Mouse (Mus musculus) liver, embryonic 14.5 days (tissue): ENCODE measurements around the gene Ube2f. TPM values are rescaled to one million over a fixed set of nuclear protein-coding genes. Genes with fewer than 3 reads are reported as not detected.

Experiments used
- ATAC-seq: fragments of 200-750 bp; cut with Nextera tagmentation; 2 replicates; pipeline ENCODE4 v1.8.0; 2017; ENCODE audit warnings: moderate number of reproducible peaks, mild to moderate bottlenecking, moderate library complexity; ENCODE audit not compliant: insufficient read depth
- DNase-seq, 3 experiments: peaks; one replicate each; pipeline ENCODE4 v3.0.0-alpha.2; 2012 to 2013; ENCODE audit warnings: low read depth in 3 of 3, low spot score in 3 of 3
- H3K27ac ChIP-seq: fragments of 300-500 bp; sonication (generic); 2 replicates; pipeline ENCODE4 v1.5.1; 2014; ENCODE audit warnings: moderate library complexity, mild to moderate bottlenecking, control low read depth, inconsistent platforms
- H3K27me3 ChIP-seq: fragments of 300-500 bp; sonication (generic); 2 replicates; pipeline ENCODE4 v1.6.1; 2014; ENCODE audit warnings: mild to moderate bottlenecking, low read length, moderate library complexity; ENCODE audit not compliant: control insufficient read depth, insufficient read depth
- H3K36me3 ChIP-seq: fragments of 300-500 bp; sonication (generic); replicated peaks from 2 replicates; pipeline ENCODE4 v1.6.1; 2014; ENCODE audit warnings: low read depth; ENCODE audit not compliant: control insufficient read depth, insufficient read depth
- H3K4me1 ChIP-seq, 2 experiments: fragments of 200-500 bp in 1 of 2; fragments of 300-500 bp in 1 of 2; sonication (generic) in 1 of 2; replicated peaks; 2 replicates each; pipeline ENCODE4 v1.6.1; 2012 to 2014; ENCODE audit warnings: antibody characterized with exemption in 1 of 2, inconsistent platforms in 1 of 2, low read length in 1 of 2; ENCODE audit not compliant: control insufficient read depth in 2 of 2, insufficient read depth in 2 of 2
- H3K4me2 ChIP-seq: fragments of 300-500 bp; sonication (generic); 2 replicates; pipeline ENCODE4 v1.6.1; 2014; ENCODE audit warnings: low read depth, mild to moderate bottlenecking, control low read depth, moderate library complexity
- H3K4me3 ChIP-seq, 2 experiments: fragments of 200-500 bp in 1 of 2; fragments of 300-500 bp in 1 of 2; sonication (generic) in 1 of 2; 2 replicates each; pipeline ENCODE4 v1.5.1; 2012 to 2014; ENCODE audit warnings: low read depth in 2 of 2, low read length in 2 of 2, mild to moderate bottlenecking in 2 of 2, control low read depth in 1 of 2, inconsistent platforms in 1 of 2, moderate library complexity in 1 of 2; ENCODE audit not compliant: insufficient read depth in 1 of 2
- H3K9ac ChIP-seq: fragments of 300-500 bp; sonication (generic); replicated peaks from 2 replicates; pipeline ENCODE4 v1.6.1; 2014; ENCODE audit warnings: mild to moderate bottlenecking, control low read depth, moderate library complexity
- H3K9me3 ChIP-seq: fragments of 300-500 bp; sonication (generic); 2 replicates; pipeline ENCODE4 v1.6.1; 2016; ENCODE audit warnings: low read length, mixed read lengths; ENCODE audit not compliant: control insufficient read depth
- CTCF ChIP-seq: IDR thresholded peaks from 2 replicates; pipeline ENCODE4 v1.5.1; 2016; ENCODE audit warnings: antibody characterized with exemption, low read depth, control low read depth
- EP300 ChIP-seq: IDR thresholded peaks from 2 replicates; pipeline ENCODE4 v1.6.1; 2016; ENCODE audit warnings: antibody characterized with exemption, low read depth
- WGBS: fragments of 180-500 bp; shearing (Covaris S2); extraction: QIAGEN DNeasy Blood & Tissue Kit; methylation state at CpG from one replicate; pipeline ENCODE4 v1.1.7; 2014; ENCODE audit not compliant: insufficient replicate concordance; 5-methylcytosine and 5-hydroxymethylcytosine counted together
- polyA plus RNA-seq, 2 experiments: library from polyadenylated mRNA; depleted of rRNA in 1 of 2; stranded (reverse) in 1 of 2; unstranded in 1 of 2; fragments of >200 nt; fragmentation: Nextera tagmentation in 1 of 2; extraction: Ambion mirVana in 1 of 2; gene quantifications; 2 replicates each; pipeline versions ENCODE4 v1.2.1 to v1.2.3; 2012 to 2014

Gene Ube2f
- polyA plus RNA-seq, 2 experiments, result 41.1 to 58.3 TPM

DNA sequence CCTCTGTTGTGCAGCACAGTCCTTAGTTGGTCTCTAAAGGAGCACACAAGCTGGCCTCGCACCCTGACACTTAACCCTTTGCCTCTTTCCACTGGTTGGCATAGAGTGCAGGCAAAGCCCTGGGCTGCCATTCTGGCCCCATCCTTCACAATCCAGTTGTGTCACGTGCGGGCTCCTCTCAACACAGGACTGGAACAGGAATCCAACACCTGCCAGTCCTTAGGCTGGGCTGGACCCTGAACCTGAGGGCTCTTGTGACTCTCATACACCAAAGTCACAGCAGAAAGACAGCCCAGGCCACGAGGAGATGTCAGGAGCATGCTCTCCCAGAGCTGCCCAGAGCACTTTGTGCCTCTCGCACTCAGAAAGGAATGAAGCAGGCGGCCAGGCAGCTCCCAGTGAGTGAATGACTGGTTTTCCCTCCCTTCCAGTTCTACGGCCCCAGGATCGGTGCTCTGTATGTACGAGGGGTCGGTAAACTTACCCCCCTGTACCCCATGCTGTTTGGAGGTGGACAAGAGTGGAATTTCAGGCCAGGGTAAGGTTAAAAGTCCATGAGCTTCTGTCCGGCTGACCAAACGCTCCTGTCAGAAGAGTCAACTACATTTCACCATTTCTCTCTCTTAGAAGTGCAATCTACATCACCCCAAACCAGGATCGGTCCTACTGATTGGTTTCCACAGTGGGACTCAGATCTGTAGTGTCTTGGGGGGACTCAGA, 59.4 kb downstream of the Ube2f start:
- TF ChIP-seq CTCF (no peak), EP300 (no peak)
- Histone ChIP-seq H3K4me2 (no peak overlapping the region), H3K4me3 (no peak overlapping the region), H3K4me1 (no peaks in the 10 kb centered on the region), H3K27ac (no peak overlapping the region), H3K9me3 (no peaks in the 10 kb centered on the region), H3K9ac (no peak overlapping the region), H3K27me3 (no peaks in the 10 kb centered on the region), H3K36me3 (peaks cover 47% of the 10 kb centered on the region)
- WGBS, result 75% methylated on average over 13 of the region's 13 CpGs
- DNase-seq, result no peak
- peak; percentile 31; the same call in 1 of the 2 replicates for ATAC-seq

DNA sequence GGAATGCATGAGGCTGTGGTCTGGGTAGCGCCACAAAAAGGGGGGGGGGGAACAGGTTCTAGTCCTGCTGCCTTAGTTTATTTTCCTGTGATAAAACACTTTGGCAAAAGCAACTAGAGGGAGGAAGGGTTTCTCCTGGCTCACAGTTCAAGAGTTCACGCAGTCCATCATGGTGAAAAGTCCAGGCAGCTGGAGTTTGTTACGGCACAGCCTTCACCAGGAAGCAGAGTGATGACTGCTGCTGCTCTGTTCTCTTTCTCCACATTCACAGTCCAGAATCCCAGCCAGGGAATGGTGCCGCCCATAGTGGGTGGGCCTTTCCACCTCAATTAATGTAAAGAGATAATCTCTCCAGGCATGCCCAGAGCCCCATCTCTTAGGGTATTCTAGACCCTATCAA, 62.2 kb downstream of the Ube2f start:
- Histone ChIP-seq H3K36me3 (peaks cover 33% of the 10 kb centered on the region), H3K9ac (no peak overlapping the region), H3K4me2 (no peak overlapping the region), H3K27ac (no peak overlapping the region), H3K27me3 (no peaks in the 10 kb centered on the region), H3K4me3 (no peak overlapping the region), H3K9me3 (no peaks in the 10 kb centered on the region), H3K4me1 (no peaks in the 10 kb centered on the region)
- DNase-seq, result no peak
- TF ChIP-seq CTCF, result no peak
- TF ChIP-seq EP300, result no peak
- WGBS, result 84% methylated on average over 4 of the region's 4 CpGs
- no peak for ATAC-seq

DNA sequence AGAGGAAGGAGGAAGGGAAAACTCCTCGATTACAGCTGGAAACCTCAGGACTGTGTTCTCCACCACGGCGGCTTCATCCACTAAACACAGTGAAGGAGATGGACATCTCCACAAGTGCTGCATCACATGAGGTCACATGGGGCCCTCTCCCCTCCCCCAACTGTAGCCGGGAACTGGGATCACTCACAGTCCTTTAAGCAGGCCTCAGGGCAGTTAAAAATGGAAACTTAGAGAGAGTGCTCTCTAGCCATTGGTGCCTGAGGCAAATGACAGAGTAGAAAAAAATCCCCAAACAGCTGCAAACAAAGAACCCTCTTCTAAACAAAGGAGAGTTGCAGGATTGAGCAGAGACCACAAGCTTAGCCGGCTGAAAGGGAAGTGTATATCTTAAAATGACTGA, 63.1 kb downstream of the Ube2f start:
- Histone ChIP-seq H3K9me3 (no peaks in the 10 kb centered on the region), H3K4me2 (no peak overlapping the region), H3K27ac (no peak overlapping the region), H3K4me3 (no peak overlapping the region), H3K36me3 (peaks cover 27% of the 10 kb centered on the region), H3K27me3 (no peaks in the 10 kb centered on the region), H3K4me1 (no peaks in the 10 kb centered on the region), H3K9ac (no peak overlapping the region)
- TF ChIP-seq EP300 (no peak), CTCF (no peak)
- 70% methylated on average over 5 of the region's 5 CpGs for WGBS
- no peak for DNase-seq
- ATAC-seq, result no peak

DNA sequence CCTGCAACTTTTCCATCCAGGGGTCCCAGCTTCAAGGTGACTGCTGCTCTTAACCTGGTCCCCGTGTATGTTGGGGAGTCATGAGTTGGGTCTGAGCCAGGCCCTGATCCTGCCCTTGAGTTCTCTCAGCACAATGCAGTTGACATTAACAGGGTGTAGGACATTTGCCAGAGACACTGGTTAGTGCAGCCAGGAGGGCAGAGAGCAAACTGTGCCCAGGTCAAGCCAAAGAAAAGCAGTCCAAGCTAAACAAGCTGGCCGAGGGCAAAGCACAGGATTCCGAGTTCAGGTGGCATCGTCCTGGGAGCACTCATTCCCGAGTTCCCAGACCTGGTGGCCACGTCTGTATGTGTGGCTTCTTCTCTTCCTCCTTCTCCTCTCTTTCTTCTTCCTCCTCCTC, 67.6 kb downstream of the Ube2f start:
- no peak for ATAC-seq
- Histone ChIP-seq H3K36me3 (no peaks in the 10 kb centered on the region; the same call in 1 of the 2 replicates), H3K4me1 (no peaks in the 10 kb centered on the region; a peak in 1 of 4 replicates), H3K4me2 (no peak overlapping the region), H3K27ac (no peak overlapping the region), H3K27me3 (no peaks in the 10 kb centered on the region), H3K9me3 (no peaks in the 10 kb centered on the region), H3K9ac (no peak overlapping the region), H3K4me3 (no peak overlapping the region)
- TF ChIP-seq CTCF (no peak), EP300 (no peak)
- no peak for DNase-seq
- WGBS, result 67% methylated on average over 6 of the region's 6 CpGs

DNA sequence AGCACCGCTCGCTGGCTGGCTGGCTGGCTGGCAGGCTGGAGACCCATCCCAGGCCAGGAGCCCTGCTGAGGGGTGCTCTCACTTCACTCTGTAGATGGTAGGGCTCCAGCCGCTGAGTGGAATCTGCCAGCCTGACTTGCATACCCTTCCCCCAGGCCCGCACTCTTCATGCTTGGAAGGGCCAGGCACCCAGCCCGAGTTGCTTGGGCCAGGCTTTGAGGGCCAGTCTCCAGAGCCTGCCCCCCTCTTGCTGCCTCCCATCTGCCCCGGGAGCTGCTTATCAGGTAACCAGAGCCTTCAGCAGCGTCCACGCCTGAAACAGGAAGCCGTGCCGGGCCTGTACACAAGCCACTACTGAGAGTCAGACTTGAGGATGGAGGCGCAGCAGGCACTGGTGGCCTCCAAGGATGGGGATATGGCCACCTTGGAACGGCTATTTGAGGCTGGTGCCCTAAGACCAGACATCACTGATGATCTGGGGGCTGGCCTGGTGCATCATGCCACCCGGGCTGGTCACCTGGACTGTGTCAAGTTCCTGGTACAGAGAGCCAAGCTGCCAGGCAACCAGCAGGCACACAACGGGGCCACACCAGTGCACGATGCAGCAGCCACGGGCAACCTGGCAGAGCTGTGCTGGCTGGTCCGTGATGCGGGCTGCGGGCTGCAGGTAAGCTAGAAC, 71.8 kb downstream of the Ube2f start, which contains the start of gene Espnl:
Espnl (plus strand) TSS at position 316 of the 679 bp plus-strand sequence.
- no peak within 1 kb of the TSS for H3K9ac ChIP-seq
- H3K27me3 ChIP-seq, result no peaks in the 10 kb centered on the region
- no peak within 1 kb of the TSS for H3K27ac ChIP-seq
- WGBS, result 41% methylated on average over 19 of the region's 19 CpGs
- H3K36me3 ChIP-seq, result no peaks in the 10 kb centered on the region
- no peaks in the 10 kb centered on the region for H3K9me3 ChIP-seq
- H3K4me2 ChIP-seq, result no peak within 1 kb of the TSS
- TF ChIP-seq EP300 (no peak), CTCF (no peak)
- H3K4me1 ChIP-seq, result no peaks in the 10 kb centered on the region; a peak in 1 of 4 replicates
- no peak within 1 kb of the TSS for H3K4me3 ChIP-seq
- ATAC-seq (peak; percentile 36), DNase-seq (no peak)
